Mouse (Mus musculus) thymus, adult 2 months (tissue): Measurements from ENCODE around the gene Shisa6.

Experiments
- CTCF ChIP-seq: fragments of 200-500 bp; IDR thresholded peaks from 2 replicates; pipeline ENCODE4 v1.5.1; 2012; ENCODE audit warnings: mild to moderate bottlenecking, control low read depth, low read length, moderate library complexity, borderline replicate concordance; ENCODE audit not compliant: control insufficient read depth, poor library complexity, insufficient read depth; ENCODE audit errors: extremely low read depth
- POLR2A ChIP-seq: fragments of 200-500 bp; IDR thresholded peaks from 2 replicates; pipeline ENCODE4 v1.6.1; 2012; ENCODE audit warnings: mild to moderate bottlenecking, low read length, control low read depth, moderate library complexity; ENCODE audit not compliant: control insufficient read depth, poor library complexity, insufficient read depth; ENCODE audit errors: extremely low read depth

DNA sequence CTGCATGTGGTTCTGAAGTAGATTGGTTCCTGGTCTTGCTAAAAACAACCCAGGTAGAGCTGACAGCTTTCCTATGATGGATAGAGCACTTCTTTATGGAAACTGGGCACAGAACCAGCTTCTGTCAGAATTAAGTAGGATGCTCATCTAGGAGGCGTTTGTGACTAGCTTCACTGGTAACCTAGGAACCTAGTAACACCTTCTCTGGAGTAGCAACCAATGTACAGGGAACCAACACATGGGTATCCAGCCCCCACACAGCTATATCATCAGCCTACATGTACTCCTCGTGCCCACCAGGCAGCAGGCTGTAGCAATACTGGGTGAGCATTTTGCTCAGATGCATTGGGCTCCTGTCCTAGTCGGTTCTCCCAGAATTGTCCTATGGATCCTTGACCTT is 307.3 kb downstream of the Shisa6 start:
- TF ChIP-seq CTCF (no peak), POLR2A (no peak)
